Mouse (Mus musculus): ENCODE measurements around the gene Slc25a47. TPM values are rescaled to one million over a fixed set of nuclear protein-coding genes. Genes with fewer than 3 reads are reported as not detected.
"Not testable (repeated sequence)": the region's sequence is repeated elsewhere in the genome, so short reads cannot be mapped to it uniquely, and the experiment has no call there.

The Slc25a47 gene
- total RNA-seq, 2 experiments from 2014 or later, result 2.8 to 9.0 TPM

DNA sequence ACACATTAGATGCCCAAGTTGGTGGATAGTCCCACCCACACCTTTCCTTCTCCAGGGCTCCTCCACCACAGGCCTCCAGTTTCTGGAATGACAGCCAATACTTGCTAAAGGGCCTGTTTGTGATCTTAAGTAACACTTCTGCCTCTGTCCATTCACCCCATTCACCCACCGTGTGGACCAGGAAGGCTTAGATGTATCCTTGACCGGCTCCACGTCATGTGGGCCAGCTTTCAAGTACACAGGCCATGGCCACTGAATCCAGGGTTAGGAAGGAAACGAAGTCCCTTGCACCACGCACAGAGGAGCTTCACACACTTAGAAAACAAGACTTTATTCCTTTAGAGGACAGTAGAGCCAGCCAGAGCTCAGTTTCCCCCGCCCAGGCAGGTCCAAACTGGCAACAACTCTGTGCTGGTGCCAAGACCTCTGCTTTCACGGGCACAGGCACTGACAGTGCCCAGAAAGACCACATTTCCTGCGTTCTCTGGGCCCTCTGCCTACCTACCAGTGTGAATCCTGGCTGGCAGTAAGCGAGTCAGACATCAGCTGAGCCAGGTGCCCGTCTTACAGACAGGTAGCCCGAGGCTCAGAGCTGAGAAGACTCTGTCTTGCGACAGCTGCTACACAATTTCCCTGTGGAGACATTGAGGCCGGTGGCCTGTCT is 10.2 kb upstream of the Slc25a47 start:
- ATAC-seq (replicated peaks; ENCODE audit: low FRiP score, poor library complexity, severe bottlenecking), result no peak

DNA sequence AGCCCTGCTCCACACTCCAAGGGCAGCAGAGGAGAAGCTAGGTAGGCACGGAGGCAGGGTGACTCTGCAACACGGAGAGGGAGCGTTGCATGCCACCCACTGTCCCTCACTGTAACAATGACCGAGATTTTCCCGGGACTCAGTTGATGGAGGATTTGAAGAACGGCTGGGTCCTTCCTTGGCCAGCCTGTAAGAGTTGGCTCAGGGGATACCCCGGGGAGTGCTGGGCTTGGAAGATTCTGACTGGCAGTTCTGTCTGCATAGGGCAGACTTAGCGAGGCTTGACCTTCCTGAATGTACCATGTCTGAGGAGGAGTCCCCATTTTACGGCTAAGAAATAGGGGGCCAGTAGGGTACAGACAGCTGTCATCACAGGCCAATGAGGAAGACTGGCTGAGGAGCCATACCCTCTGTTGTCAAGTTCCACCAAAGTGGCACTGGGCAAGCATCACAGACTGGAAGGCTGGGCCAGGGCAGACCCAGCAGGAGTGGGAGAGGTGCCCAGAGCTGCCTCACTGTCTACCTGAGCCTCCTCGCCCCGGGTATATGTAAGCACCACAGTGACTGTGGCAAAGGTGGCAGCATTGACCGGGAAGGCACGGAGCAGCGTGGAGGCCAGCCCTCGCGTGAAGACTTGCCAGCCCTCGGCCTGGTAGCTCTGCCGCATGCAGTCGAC is 9.4 kb upstream of the Slc25a47 start:
- ATAC-seq (replicated peaks; ENCODE audit: low FRiP score, poor library complexity, severe bottlenecking), result no peak

DNA sequence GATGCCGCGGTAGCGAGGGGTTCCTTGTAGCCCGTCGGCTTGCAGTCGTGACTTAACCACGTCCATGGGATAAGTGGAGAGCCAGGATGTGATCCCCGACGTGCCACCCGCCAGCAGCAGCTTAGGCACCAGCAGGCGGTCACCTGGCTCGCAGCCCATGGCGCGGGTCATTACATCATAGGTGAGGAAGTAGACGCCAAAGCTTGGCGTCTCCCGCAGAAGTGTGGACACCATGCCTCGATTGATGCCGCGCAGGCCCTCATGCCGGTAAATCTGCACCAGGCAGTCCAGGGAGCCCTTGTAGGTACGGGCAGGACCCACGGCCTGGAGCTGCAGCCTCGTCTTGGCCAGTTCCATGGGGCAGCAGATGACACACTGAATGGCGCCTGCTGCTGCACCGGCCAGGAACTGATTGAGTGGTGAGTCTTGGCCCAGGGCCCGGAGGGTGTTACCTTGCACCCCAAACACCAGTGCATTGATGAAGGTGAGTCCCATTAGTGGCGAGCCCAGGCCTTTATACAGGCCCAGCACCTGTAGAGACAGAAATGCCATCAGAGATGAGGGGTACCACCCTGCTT is 8.8 kb upstream of the Slc25a47 start:
- ATAC-seq (replicated peaks; ENCODE audit: low FRiP score, poor library complexity, severe bottlenecking), result no peak

DNA sequence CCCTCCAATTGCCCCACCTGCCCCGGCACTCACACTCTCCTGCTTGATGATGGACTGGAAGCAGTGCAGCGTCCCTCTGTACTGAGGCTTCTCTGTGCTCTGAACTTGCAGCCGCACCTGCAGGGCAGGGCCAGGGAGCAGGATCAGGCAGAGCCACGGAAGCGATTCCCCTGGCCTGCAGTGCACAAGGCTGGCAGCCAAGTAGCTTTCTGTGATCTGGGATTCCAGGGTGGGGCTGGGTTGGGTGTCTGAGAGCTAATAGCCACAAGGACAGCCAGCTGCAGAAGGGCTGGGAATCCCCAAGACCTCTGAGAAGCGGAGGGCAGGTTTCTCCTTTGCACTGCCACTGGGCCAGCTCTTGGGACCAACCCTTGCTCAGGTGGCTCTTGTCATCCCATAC is 8.2 kb upstream of the Slc25a47 start:
- ATAC-seq (replicated peaks; ENCODE audit: low FRiP score, poor library complexity, severe bottlenecking), result no peak

DNA sequence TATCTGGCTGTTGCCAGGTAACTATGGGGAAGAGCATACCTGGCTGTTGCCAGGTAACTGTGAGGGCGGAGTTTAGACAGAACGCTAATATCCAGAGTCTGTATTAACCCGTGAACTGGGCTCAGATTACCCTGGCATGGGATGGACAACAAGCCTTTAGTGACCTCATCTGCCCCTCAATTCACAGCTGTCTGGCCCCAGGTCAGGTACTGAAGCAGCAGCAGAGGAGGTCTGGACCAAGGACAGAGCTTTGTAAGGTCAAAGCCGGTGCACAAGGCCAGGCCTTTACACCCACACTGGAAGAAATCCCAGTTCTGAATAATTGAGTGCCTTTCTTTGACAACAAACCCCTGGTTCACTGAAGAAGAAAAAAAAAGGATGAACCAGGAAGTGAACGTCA is 6.2 kb upstream of the Slc25a47 start:
- no peak for ATAC-seq (replicated peaks; ENCODE audit: low FRiP score, poor library complexity, severe bottlenecking)

DNA sequence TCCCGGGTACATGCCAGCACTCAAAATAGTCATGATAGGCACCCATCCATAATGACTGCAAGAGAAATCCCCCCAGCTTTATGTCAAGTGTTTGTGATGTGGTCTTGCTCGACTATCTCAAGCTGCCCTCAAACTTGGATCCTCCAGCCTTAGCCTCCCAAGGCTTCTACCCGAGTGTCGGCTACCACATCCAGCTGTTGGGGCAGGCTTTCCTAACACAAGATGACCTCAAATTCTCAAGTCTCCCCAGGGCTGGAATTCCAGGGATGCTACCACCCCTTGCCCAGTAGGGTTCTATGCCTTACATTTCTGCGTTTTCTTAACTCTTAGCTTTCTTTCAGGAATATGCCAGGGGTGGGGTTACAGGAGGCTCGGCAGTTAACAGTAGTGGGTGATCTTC is 5.5 kb upstream of the Slc25a47 start:
- ATAC-seq (replicated peaks; ENCODE audit: low FRiP score, poor library complexity, severe bottlenecking), result no peak

DNA sequence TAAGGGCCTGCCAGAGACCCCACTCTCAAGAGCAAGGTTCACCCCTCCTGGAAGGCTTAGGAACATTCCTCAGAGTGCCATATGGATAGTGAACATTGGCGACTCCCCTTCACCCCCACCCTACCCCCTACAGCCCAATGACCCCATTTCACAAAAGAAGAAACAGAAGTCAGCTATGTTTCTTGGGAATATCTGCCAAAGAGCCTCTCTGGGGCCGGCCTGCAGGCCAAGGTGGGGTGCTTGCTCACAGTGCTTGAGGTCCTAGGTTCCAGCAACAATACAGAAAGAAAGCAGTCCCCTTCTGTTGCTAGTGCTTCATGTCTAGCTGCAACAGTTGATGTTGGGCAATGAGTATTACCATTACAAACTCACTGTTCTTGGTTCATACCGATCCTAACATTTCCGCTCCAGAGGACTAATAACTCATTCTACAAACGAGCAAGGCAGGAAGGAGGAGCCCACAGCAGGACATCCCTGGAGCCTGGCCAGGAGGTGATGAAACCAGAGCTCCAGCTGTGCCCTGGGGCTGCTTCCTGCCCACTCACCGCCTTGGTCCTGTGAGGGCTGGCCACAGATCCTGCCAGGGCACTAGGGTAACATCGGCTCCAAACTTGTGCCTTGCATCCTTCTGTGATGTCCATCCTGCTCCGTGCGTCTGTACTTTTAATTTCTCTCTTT is 3.7 kb upstream of the Slc25a47 start:
- no peak for ATAC-seq (replicated peaks; ENCODE audit: low FRiP score, poor library complexity, severe bottlenecking)

DNA sequence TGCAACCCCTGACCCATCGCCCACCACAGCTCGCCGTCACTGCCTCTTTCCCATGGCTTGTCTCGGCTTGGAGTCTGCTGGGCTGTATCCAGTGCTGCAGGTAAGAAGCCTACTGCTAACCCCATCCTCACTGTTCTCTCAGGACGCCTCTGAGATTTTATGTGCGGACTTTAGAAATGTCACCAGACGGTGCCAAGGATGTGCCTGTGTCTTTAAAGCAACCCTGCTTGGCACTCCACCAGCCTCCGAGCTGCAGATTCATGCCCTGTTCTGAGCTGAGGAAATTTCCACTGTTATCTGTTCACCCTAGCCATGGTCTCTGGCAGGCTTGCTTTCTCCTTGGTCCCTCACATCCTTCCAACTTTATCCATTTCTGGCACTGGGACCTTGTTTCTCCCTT is 3.0 kb upstream of the Slc25a47 start:
- ATAC-seq (replicated peaks; ENCODE audit: low FRiP score, poor library complexity, severe bottlenecking), result no peak

DNA sequence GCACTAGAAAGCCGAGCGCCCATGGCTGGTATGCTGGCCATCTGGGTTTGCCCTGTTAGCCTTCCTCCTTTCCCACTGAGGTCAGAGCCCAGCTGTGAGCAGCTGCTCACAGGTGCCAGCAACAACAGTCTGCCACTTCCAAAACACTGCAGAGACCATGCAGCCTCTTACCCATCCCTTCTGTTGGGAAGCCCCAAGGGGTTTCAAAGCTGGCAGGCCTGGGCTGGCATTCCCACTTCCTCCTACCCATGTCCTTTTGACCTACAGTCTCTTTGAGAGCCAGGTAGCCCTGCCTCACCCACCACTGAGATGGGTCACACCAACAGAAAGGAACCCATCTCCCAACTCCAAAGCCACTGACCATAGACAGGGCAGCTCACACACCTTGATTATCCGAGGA is 2.4 kb upstream of the Slc25a47 start:
- ATAC-seq (replicated peaks; ENCODE audit: low FRiP score, poor library complexity, severe bottlenecking), result no peak

DNA sequence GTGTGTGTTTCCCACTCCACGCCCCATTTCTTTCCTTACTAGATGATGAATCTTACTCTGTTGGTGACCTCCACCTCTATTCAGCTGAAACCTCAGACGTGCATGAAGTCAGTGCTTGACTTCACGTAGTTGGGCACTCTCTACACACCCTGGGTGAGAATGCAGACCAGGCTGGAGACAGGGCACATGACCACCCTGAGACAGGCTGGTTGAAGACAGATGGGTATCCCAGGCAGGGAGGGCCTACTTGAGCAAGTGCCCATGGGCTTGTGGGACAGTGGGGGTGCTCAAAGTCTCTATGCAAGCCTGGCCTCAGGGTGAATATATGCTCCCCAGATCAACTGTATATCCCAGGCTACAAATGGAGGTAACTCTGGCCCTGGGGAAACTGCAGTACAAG is 1.5 kb upstream of the Slc25a47 start:
- no peak for ATAC-seq (replicated peaks; ENCODE audit: low FRiP score, poor library complexity, severe bottlenecking)

DNA sequence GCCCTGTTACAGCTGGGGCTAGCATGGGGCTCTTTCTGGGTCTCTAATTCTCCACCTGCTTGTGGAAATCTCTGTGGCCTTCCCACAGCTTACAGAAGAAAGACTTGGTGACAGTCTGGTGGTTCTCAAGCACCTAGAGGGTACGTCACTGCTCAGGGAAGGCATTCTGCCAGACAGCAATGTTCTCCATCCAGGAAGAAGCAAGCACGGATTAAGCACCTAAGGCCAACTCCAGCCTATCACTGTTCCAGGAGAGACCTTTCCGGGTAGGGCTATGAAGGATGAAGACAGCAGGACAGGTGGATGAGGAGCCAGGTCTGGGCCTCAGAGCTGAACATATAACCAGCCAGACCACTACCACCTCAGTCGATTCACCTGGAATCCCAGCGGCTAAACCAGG is 1.1 kb upstream of the Slc25a47 start:
- no peak for ATAC-seq (replicated peaks; ENCODE audit: low FRiP score, poor library complexity, severe bottlenecking)

DNA sequence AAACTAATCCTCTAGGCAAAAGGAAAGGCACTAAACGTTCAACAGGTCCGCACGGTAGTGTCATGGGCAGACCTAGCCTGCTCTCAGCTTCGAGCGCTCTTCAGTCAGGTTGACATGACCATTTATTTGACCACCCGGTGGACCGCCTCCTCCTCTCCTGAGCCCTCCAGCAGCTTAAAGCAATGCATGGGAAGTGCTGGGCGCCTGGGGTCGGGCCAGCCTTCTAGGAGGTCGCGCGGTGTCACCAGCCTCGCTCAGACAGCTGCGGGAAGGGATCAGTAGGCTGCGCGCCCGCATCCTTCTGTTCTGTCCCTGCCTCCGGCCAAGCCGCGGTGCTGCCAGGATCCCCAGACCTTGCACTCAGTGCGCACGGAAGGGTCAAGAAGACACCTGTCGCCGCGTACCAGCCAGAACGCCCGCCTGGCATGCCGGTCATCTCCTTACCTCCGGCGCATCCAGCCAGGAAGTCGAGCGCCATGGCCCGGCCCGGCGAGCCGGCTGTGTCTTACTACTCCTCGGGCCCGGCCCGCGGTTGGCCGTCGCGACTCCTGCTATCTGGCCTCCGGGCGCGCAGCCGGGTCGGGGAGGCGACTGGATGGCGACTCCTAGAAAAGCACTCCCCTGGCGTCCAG is 522 bp upstream of the Slc25a47 start:
- ATAC-seq (replicated peaks; ENCODE audit: low FRiP score, poor library complexity, severe bottlenecking), result peak; percentile 3; the same call in 1 of the 2 replicates

DNA sequence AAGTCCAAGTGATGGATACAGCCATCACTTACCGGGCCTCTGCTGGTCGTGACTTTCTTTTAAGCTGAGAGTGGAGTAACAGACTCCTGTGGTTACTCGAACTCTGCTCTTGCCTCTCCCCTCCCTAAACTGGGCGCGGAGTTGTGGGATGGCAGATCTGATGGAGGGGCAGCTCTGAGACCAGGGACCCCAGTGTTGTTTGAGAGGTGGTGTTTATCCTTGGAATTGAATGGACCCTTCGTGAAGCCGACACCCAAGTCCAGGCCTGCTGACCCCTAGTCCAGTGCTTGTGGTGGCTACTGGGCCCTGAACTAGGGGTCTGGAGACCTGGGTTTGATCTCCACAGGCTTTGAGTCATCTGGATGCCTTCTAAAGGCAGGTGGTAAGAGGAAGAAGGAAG is 876 bp downstream of the Slc25a47 start:
- ATAC-seq (replicated peaks; ENCODE audit: low FRiP score, poor library complexity, severe bottlenecking), result no peak

DNA sequence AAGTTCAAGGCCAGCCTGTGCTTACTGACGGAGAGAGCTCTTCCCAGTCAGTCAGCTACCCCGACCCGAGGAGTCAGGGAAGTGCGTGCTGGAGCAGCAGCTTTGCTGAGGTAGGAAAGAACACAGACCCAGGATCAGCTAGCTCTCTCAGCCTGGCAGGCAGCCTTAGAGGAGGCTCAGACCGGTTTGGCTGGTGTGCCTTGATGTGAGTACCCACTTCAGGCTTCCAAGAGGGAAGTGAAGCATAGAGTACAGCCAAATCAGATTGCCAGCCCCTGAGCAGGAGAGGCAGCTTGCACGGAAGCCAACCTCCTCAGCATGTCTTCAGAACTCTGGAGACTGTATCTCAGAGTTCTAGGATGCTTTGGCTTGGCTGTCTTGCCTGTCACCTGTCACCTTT is 5.3 kb downstream of the Slc25a47 start:
- no peak for ATAC-seq (replicated peaks; ENCODE audit: low FRiP score, poor library complexity, severe bottlenecking)

DNA sequence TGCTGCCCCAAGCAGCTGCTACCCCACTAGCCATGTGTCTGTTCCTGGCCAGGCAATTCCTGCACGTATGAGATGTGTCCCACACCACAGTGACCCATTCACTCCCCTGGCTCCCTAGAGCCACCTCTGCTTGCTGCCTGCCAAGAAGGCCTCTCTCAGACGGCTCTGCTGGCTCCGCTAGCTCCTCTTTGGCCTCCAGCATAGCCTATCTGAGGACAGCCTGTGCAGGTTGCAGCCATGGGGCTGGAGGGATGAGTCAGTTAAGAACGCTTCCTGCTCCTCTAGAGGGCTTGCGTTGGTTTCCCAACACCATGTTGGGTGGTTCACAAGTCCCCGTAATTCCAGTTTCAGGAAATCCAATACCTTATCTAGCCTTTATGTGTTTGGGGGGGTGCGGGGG is 6.8 kb downstream of the Slc25a47 start:
- no peak for ATAC-seq (replicated peaks; ENCODE audit: low FRiP score, poor library complexity, severe bottlenecking)

DNA sequence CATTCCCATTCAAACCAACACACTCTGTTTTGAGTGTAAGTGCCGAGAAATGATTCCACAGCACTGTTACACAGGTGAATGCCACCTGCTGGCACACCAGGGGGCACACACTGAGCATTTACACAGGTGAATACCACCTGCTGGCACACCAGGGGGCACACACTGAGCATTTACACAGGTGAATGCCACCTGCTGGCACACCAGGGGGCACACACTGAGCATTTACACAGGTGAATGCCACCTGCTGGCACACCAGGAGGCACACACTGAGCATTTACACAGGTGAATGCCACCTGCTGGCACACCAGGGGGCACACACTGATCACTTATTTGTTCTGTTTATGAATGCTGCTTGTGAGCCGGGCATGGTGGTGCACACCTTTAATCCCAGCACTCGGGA is 12.2 kb downstream of the Slc25a47 start:
- ATAC-seq (replicated peaks; ENCODE audit: low FRiP score, poor library complexity, severe bottlenecking), result not testable (repeated sequence)

DNA sequence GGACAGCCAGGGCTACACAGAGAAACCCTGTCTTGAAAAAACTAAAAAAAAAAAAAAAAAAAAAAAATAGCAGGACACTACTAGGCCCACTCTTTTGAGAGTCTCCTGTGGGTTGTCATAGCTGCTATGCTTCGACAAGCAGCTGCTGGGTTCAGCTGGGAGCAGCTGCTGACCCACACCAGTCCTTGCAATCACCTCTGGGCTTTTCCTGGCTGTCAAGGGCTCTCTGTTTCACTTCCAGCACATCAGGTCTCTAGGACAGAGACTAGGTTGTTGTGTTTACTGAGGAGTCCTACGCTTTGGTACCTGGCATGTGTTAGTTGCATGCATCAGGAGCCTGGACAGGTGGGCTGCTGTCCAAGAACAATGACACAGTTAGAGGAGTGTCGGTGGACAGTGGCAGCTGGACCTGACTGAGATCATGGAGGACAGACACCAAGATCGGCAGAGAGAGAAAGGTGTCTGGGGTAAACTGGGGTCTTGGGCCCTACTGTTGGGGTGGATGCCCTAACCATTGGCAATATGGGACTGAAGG is 13.7 kb downstream of the Slc25a47 start:
- ATAC-seq (replicated peaks; ENCODE audit: low FRiP score, poor library complexity, severe bottlenecking), result no peak

DNA sequence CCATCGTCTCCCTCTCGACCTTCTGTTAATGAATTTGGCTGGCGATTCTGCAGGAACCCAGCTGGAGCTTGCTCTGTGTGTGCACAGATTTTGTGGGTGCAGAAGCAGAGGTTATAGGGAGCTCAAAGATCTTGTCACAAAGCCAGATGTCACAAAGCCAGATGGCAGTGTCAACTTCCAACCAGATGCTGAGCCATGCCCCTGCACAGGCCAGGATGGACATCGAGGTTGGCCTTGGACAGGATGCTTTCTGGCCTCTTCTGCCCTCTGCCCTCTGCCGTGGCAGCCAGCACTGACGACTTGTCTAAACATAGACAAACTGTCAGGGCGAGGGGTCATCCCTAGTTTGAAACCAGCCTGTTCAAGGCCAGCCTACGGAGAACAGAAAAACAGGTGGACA is 14.3 kb downstream of the Slc25a47 start:
- no peak for ATAC-seq (replicated peaks; ENCODE audit: low FRiP score, poor library complexity, severe bottlenecking)

DNA sequence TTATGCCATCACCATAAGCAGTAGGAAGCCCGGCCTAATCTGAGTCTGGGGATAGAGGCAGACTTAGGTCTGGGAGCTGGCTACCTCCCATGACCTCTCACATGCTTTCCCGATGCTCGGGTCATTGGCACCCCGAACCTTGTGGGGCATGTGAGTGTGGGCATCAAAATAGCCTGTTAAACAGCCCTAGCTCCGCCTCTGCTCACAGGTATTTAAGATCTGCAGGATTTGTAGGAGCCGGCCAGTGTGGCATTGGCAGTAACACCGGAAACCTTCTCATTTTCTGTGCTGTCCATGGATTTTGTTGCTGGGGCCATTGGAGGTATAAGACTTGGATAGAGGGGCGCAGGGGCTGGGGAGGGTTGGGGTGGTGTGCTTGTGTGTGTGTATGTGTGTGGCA is 15.0 kb downstream of the Slc25a47 start:
- ATAC-seq (replicated peaks; ENCODE audit: low FRiP score, poor library complexity, severe bottlenecking), result no peak

DNA sequence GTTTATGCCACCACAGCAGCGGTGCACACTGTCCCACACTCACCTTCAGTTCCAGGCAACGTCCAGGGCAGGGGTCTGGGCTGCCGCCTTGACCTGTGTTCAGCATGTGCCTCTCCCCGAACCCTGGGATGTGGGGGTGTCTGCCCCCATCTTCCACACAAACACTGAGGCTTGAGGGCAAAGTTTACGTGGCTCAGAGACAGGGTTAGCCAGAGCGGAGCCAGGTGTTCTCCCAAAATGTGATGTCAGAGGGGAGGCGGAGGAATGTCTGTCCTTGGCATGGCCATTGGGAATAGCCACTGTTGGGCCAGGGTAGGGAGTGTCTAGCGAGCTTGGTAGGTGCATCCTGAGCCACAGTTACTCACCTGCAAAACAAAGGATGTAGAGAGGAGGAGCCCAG is 17.0 kb downstream of the Slc25a47 start:
- no peak for ATAC-seq (replicated peaks; ENCODE audit: low FRiP score, poor library complexity, severe bottlenecking)
